Mouse (Mus musculus): ENCODE results near the gene Mum1. TPM values are rescaled to one million over a fixed set of nuclear protein-coding genes. Genes with fewer than 3 reads are reported as not detected.
A peak's percentile ranks its signal among the peaks of the same experiment; 100 is the strongest.

The Mum1 gene
- polyA plus RNA-seq, 1 experiment, result 11.1 TPM

GRCm38 (mm10) chr10:80264341-80265148, 38.3 kb downstream of the Mum1 start:
- Histone ChIP-seq H3K4me1 (ENCODE audit: control insufficient read depth, insufficient read depth, insufficient read length, low read length) (peaks cover 26% of the 10 kb centered on the region), H3K27ac (replicated peaks; ENCODE audit: low read depth, low read length) (peak overlapping the region; percentile 97), H3K4me3 (ENCODE audit: insufficient read depth, low read depth, low read length) (peak overlapping the region; percentile 98)

GRCm38 (mm10) chr10:80265149-80265486, 38.9 kb downstream of the Mum1 start:
- Histone ChIP-seq H3K27ac (replicated peaks; ENCODE audit: low read depth, low read length) (peak overlapping the region; percentile 97), H3K4me1 (ENCODE audit: control insufficient read depth, insufficient read depth, insufficient read length, low read length) (peaks cover 24% of the 10 kb centered on the region), H3K4me3 (ENCODE audit: insufficient read depth, low read depth, low read length) (peak overlapping the region; percentile 98)

DNA sequence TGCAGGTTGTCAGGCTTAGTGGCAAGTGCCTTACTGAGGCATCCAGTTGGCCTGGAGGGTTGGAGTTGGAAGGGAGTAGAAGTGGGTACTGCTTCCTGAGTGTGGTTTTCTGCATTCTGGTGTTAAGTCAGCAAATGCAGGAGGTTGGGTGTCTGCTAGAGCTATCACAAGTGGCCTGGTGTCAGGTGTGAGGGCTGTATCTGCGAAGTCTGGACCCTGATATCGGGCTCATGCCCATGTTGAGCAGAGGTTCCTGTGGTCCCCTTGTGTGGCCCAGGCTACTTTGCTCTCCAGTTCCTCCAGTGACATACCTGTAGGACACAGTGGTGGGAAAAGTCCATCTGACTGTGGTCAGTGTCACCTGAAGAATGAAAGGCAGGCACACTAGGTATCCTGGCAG, 43.9 kb downstream of the Mum1 start:
- Histone ChIP-seq H3K27ac (replicated peaks; ENCODE audit: low read depth, low read length) (0 out of 2 replicates have a peak overlapping the region, but pooled peaks have one; percentile 28), H3K4me3 (ENCODE audit: insufficient read depth, low read depth, low read length) (no peak overlapping the region), H3K4me1 (ENCODE audit: control insufficient read depth, insufficient read depth, insufficient read length, low read length) (peaks cover 44% of the 10 kb centered on the region)

- Histone ChIP-seq H3K4me3 (ENCODE audit: insufficient read depth, low read depth, low read length) (no peak overlapping the region), H3K4me1 (ENCODE audit: control insufficient read depth, insufficient read depth, insufficient read length, low read length) (peaks cover 44% of the 10 kb centered on the region), H3K27ac (replicated peaks; ENCODE audit: low read depth, low read length) (peak overlapping the region; percentile 28; the same call in 1 of the 2 replicates)
Measured at GRCm38 (mm10) chr10:80270734-80271181, 44.5 kb downstream of the Mum1 start.

- Histone ChIP-seq H3K27ac (replicated peaks; ENCODE audit: low read depth, low read length) (peak overlapping the region; percentile 28; the same call in 1 of the 2 replicates), H3K4me1 (ENCODE audit: control insufficient read depth, insufficient read depth, insufficient read length, low read length) (peaks cover 42% of the 10 kb centered on the region), H3K4me3 (ENCODE audit: insufficient read depth, low read depth, low read length) (no peak overlapping the region)
Measured at GRCm38 (mm10) chr10:80271186-80271843, 45.1 kb downstream of the Mum1 start.

DNA sequence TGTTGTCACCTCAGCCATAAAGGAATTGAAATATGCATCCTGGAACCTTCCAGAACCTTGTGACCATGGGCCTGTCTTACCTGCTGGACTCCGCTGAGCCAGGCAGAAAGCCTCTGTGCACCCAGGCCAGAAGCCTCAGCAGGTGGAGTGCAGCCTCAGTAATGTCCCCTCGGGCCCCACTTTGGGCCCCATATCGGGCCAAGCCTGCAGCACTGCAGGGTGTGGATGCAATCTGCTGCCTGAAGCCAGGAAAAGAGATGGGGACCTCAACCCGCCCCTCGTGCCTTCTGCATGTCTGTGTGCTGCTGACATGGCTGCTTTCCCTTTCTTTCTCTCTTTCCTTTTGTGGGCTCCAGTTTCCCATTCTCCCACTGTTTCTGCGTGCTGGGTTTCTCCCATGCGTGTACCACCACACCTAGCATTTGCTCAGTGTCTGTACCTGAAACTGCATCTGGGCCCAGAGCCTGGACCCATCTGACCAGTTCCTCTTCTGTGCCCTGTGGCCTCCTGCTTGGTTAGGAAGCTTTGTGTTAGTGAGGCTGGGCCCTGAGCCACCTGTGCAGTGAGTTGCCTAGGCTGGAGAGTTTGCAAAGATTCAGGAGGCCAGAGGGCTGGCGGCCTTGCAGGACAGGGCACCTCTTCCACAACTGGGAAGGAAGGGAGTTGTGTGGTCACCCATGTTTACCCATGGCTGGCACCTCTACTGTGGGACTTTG, 45.8 kb downstream of the Mum1 start:
- peaks cover 39% of the 10 kb centered on the region for H3K4me1 ChIP-seq (ENCODE audit: control insufficient read depth, insufficient read depth, insufficient read length, low read length)
- H3K4me3 ChIP-seq (ENCODE audit: insufficient read depth, low read depth, low read length), result no peak overlapping the region
- H3K27ac ChIP-seq (replicated peaks; ENCODE audit: low read depth, low read length), result no peak overlapping the region

- Histone ChIP-seq H3K27ac (replicated peaks; ENCODE audit: low read depth, low read length) (no peak overlapping the region), H3K4me3 (ENCODE audit: insufficient read depth, low read depth, low read length) (no peak overlapping the region), H3K4me1 (ENCODE audit: control insufficient read depth, insufficient read depth, insufficient read length, low read length) (peaks cover 27% of the 10 kb centered on the region)
Measured at GRCm38 (mm10) chr10:80273847-80274246, 47.6 kb downstream of the Mum1 start.

DNA sequence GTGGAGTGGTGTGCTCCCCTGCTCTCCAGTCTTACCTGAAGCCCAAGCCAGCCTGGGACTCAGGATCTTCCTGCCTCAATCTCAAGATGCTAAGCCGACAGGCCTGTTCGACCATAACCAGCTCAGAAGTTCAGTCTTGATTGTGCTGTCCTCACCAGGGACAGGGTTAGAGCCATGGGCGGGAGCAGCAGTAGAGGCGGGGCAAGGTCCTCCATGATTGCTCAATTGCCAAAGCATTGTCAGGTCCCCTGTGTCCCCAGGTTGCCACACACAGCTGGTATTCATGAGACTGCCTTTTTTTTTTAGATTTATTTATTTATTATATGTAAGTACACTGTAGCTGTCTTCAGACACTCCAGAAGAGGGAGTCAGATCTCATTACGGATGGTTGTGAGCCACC, 50.0 kb downstream of the Mum1 start:
- Histone ChIP-seq H3K4me1 (ENCODE audit: control insufficient read depth, insufficient read depth, insufficient read length, low read length) (peaks cover 11% of the 10 kb centered on the region), H3K27ac (replicated peaks; ENCODE audit: low read depth, low read length) (0 out of 2 replicates have a peak overlapping the region, but pooled peaks have one; percentile 0), H3K4me3 (ENCODE audit: insufficient read depth, low read depth, low read length) (no peak overlapping the region)

- Histone ChIP-seq H3K27ac (replicated peaks; ENCODE audit: low read depth, low read length) (no peak overlapping the region), H3K4me1 (ENCODE audit: control insufficient read depth, insufficient read depth, insufficient read length, low read length) (peaks cover 12% of the 10 kb centered on the region; the same call in 1 of the 2 replicates), H3K4me3 (ENCODE audit: insufficient read depth, low read depth, low read length) (no peak overlapping the region)
Measured at GRCm38 (mm10) chr10:80278390-80278789, 52.2 kb downstream of the Mum1 start.

GRCm38 (mm10) chr10:80279273-80279672, 53.0 kb downstream of the Mum1 start:
- Histone ChIP-seq H3K4me1 (ENCODE audit: control insufficient read depth, insufficient read depth, insufficient read length, low read length) (peaks cover 5% of the 10 kb centered on the region; the same call in 1 of the 2 replicates), H3K4me3 (ENCODE audit: insufficient read depth, low read depth, low read length) (no peak overlapping the region), H3K27ac (replicated peaks; ENCODE audit: low read depth, low read length) (no peak overlapping the region)

DNA sequence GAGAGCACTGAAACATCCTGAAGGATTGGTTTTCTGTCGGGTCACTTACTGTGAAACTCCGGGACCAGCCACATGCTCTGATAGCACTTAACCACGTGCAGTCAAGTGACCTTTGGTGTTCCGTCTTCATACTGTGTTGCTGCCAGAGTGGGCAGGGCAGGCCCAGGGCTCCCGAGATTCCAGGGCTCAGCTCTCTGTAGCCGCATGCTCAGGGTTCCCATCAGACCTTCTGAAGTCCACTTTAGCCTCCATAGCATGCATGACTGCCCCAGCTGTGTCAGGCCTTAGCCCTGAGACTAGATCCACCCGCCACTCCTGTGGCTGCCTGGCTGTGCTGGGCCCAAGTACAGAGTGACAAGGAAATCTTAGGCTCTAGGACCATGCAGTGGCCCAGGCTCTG, 55.1 kb downstream of the Mum1 start:
- Histone ChIP-seq H3K4me1 (ENCODE audit: control insufficient read depth, insufficient read depth, insufficient read length, low read length) (peaks cover 5% of the 10 kb centered on the region; the same call in 1 of the 2 replicates), H3K4me3 (ENCODE audit: insufficient read depth, low read depth, low read length) (no peak overlapping the region), H3K27ac (replicated peaks; ENCODE audit: low read depth, low read length) (peak overlapping the region; percentile 56)

DNA sequence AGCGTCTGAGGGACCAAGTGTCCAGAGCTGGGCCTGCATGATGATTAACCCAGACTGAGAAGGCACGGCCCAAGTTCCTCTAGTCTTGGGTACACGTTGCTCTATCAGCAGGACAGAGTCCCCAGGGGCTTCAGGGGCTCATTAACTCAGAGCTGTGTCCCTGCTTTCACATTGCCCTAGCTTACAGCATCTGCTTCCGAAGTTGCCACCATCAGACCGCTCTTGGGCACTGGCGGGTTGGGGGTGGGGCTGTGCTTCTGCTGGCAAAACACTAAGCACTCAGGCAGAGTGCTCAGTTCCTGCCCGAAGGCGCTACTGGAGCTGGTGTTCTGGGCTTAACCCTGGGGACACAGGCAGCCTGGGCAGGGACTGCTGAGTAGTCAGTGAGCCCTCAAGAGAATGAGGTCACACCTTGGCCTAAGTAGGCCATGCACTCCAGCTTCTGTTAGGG, 55.7 kb downstream of the Mum1 start:
- Histone ChIP-seq H3K4me1 (ENCODE audit: control insufficient read depth, insufficient read depth, insufficient read length, low read length) (peaks cover 5% of the 10 kb centered on the region; the same call in 1 of the 2 replicates), H3K27ac (replicated peaks; ENCODE audit: low read depth, low read length) (peak overlapping the region; percentile 11), H3K4me3 (ENCODE audit: insufficient read depth, low read depth, low read length) (no peak overlapping the region)

GRCm38 (mm10) chr10:80282481-80283441, 56.5 kb downstream of the Mum1 start:
- Histone ChIP-seq H3K4me1 (ENCODE audit: control insufficient read depth, insufficient read depth, insufficient read length, low read length) (peaks cover 5% of the 10 kb centered on the region; the same call in 1 of the 2 replicates), H3K27ac (replicated peaks; ENCODE audit: low read depth, low read length) (peak overlapping the region; percentile 11; the same call in 1 of the 2 replicates), H3K4me3 (ENCODE audit: insufficient read depth, low read depth, low read length) (no peak overlapping the region)
